Mouse (Mus musculus) spleen, embryonic (tissue): ENCODE data around the gene Xbp1.

ENCODE experiments used
- CTCF ChIA-PET: fragments of 350-600 bp; sonication (Branson Sonifier 250); formaldehyde crosslinking; loops from one replicate; lab custom pipeline; 2022; lab: Charles Lee

Xbp1 gene

GRCm38 (mm10) chr11:5565596-5565995 is 45.1 kb downstream of the Xbp1 start:
- CTCF ChIA-PET = no interaction called here

GRCm38 (mm10) chr11:5566506-5566905 is 46.0 kb downstream of the Xbp1 start:
- CTCF ChIA-PET = interaction anchor here (0.6 kb wide), 1 partner anchor 44 kb away, joined by 3 read pairs; no protein-coding TSS in a partner anchor

- CTCF ChIA-PET = no interaction called here
These were observed 47.2 kb downstream of the Xbp1 start for GRCm38 (mm10) chr11:5567654-5568053.

- CTCF ChIA-PET = no interaction called here
These were observed 47.6 kb downstream of the Xbp1 start for GRCm38 (mm10) chr11:5568082-5568481.

DNA sequence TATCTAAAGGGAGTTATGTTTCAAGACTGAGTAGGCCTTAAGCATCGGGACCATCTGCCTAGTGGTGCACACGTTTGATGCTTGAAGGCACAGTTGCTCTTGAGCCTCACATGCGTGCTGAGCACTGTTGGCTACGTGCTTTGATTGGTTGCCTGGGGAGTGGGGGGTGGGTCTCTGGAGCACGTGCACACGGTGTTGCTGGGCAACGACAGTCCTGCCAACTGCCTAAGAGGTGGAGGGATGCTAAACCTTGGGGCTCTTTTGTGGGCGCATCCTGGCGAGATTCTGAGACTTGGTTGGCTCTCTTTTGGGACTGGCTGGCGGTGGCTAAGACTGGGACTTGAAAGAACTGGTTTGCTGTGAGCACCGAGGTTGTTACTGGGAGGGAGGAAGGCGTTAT is 49.0 kb downstream of the Xbp1 start, which contains the start of gene Ankrd36:
Gene Ankrd36, plus strand, starts transcription at position 211 of the 400 bp plus-strand sequence.
- CTCF ChIA-PET = no interaction called here

- CTCF ChIA-PET = no interaction called here
These were observed 51.4 kb downstream of the Xbp1 start for GRCm38 (mm10) chr11:5571856-5572255.

- CTCF ChIA-PET = interaction anchor here (0.7 kb wide), 1 partner anchor 153 kb away, joined by 3 read pairs; no protein-coding TSS in a partner anchor
These were observed 53.4 kb downstream of the Xbp1 start for GRCm38 (mm10) chr11:5573821-5574220.

- CTCF ChIA-PET = interaction anchor here (0.5 kb wide), 1 partner anchor 33 kb away, joined by 16 read pairs; no protein-coding TSS in a partner anchor
These were observed 54.6 kb downstream of the Xbp1 start for GRCm38 (mm10) chr11:5575046-5575445.
